Mouse (Mus musculus) intestine, embryonic 16.5 days (tissue): ENCODE measurements at regions not wholly inside any gene's neighbourhood (a gene's known extent, or its start where the extent isn't known, plus 50 kb on each side); places are given as distances from the start of the nearest gene placed in this dataset.
A peak's percentile ranks its signal among the peaks of the same experiment; 100 is the strongest.

Source experiments
- ATAC-seq: fragments of 200-750 bp; cut with Nextera tagmentation; 2 replicates; pipeline ENCODE4 v1.8.0; 2017; ENCODE audit warnings: moderate TSS enrichment, moderate library complexity
- H3K27ac ChIP-seq: fragments of 300-500 bp; sonication (generic); 2 replicates; pipeline ENCODE4 v1.5.1; 2014; ENCODE audit warnings: mild to moderate bottlenecking, low read length
- H3K27me3 ChIP-seq: fragments of 300-500 bp; sonication (generic); replicated peaks from 2 replicates; pipeline ENCODE4 v1.6.1; 2014; ENCODE audit warnings: low read length, control low read depth, mixed read lengths; ENCODE audit not compliant: control insufficient read depth, insufficient read depth
- H3K36me3 ChIP-seq: fragments of 300-500 bp; sonication (generic); 2 replicates; pipeline ENCODE4 v1.6.1; 2014; ENCODE audit warnings: low read length, control low read depth; ENCODE audit not compliant: control insufficient read depth, insufficient read depth
- H3K4me1 ChIP-seq: fragments of 300-500 bp; sonication (generic); 2 replicates; pipeline ENCODE4 v1.6.1; 2014; ENCODE audit warnings: low read length, control low read depth, mixed read lengths; ENCODE audit not compliant: control insufficient read depth, insufficient read depth
- H3K4me2 ChIP-seq: fragments of 300-500 bp; sonication (generic); 2 replicates; pipeline ENCODE4 v1.6.1; 2014; ENCODE audit warnings: low read depth, low read length, control low read depth
- H3K4me3 ChIP-seq: fragments of 300-500 bp; sonication (generic); 2 replicates; pipeline ENCODE4 v1.5.1; 2014; ENCODE audit warnings: mild to moderate bottlenecking, low read length
- H3K9ac ChIP-seq: fragments of 300-500 bp; sonication (generic); 2 replicates; pipeline ENCODE4 v1.6.1; 2014; ENCODE audit warnings: low read depth, low read length
- H3K9me3 ChIP-seq: fragments of 300-500 bp; sonication (generic); 2 replicates; pipeline ENCODE4 v1.6.1; 2016; ENCODE audit warnings: low read length, control low read depth; ENCODE audit not compliant: control insufficient read depth
- WGBS: fragments of 180-500 bp; shearing (Covaris S2); extraction: QIAGEN DNeasy Blood & Tissue Kit; methylation state at CpG from one replicate; pipeline ENCODE4 v1.1.7; 2014; 5-methylcytosine and 5-hydroxymethylcytosine counted together

DNA sequence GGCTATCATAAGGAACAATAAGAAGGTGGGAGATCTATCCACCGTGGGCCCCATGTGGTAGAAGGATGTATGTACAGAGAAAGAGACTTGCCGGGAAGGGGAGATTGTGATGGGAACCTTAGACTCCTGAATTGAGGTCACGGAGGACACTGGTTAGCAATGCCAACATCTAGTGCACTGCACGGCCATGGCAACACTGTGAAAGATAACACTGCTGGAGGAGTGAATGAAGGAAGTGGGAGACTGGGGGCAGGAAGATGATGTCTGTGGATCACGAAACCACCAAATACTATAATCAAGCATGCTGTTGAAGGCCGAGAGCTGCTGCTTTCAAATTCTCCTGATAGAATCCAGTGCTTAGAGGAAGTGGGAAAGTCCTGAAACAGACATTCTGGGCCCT, 78.7 kb upstream of the Armc2 start:
- WGBS: 82% methylated on average over 6 of the region's 6 CpGs
- ATAC-seq: no peak
- H3K9me3 ChIP-seq: no peaks in the 10 kb centered on the region

DNA sequence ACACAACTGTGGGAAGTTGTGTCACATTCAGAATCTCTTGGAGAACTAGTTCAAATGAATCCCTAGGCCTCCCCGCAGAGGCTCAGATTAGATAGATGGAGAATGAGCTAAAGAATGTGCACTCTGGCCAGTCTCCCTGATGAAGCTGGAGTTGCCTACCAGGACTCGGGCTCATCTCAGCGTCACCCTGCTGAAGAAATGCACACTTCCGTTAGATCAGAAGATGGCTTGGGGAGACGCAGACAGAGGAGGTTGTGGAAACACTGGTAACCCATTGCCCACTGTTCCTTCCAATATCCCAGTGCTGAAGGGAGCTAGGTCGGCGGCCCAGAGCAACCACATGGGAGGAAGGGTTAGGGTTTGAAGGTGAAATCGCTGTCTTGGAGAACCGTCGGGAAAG, 77.7 kb upstream of the Armc2 start:
- no peaks in the 10 kb centered on the region for H3K4me1 ChIP-seq
- no peaks in the 10 kb centered on the region for H3K9me3 ChIP-seq
- no peak for ATAC-seq
- H3K36me3 ChIP-seq: no peaks in the 10 kb centered on the region
- no peak overlapping the region for H3K9ac ChIP-seq
- no peaks in the 10 kb centered on the region for H3K27me3 ChIP-seq
- 89% methylated on average over 10 of the region's 10 CpGs for WGBS
- H3K4me3 ChIP-seq: no peak overlapping the region
- no peak overlapping the region for H3K4me2 ChIP-seq
- no peak overlapping the region for H3K27ac ChIP-seq

More for the DNA sequence above, 78.7 kb upstream of the Armc2 start:
- Histone ChIP-seq H3K4me1 (no peaks in the 10 kb centered on the region), H3K4me2 (no peak overlapping the region), H3K36me3 (no peaks in the 10 kb centered on the region), H3K27ac (no peak overlapping the region), H3K4me3 (no peak overlapping the region), H3K9ac (no peak overlapping the region), H3K27me3 (no peaks in the 10 kb centered on the region)

DNA sequence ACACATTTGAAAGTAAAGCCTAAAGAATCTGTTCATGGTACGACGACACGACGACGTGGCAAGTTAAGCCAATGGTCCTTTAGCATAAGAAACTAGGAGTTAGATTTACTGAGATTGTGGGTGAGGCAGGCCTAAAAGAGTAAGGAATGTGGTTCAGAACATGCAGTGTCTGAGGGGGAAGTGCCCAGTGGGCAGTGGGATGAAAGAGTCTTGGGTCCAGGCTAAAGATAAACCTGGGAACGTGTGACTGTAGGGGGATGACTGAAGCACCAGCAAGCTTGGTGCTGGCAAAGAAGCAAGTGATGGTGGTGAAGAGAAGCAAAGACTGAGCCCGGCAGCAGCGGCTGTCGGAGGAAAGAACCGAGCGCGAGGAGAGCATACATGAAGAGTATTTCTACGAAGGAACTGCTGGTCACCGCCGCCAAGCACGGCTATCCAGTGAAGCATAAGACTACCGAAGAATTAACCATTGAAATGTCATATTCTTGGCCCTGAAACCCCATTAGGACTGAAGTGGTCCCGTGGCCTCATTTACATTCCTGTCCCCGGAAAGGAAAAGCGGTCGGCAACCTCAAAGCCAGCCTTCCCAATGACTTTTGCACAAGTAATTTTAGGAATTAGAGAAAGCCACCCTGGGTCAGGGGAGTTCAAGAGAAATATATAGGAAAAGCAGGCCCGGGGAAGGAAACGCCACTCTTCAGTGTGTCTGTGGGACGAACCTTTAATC, 76.2 kb upstream of the Armc2 start:
- WGBS: 83% methylated on average over 24 of the region's 24 CpGs
- ATAC-seq: no peak
- H3K4me1 ChIP-seq: peaks cover 4% of the 10 kb centered on the region

DNA sequence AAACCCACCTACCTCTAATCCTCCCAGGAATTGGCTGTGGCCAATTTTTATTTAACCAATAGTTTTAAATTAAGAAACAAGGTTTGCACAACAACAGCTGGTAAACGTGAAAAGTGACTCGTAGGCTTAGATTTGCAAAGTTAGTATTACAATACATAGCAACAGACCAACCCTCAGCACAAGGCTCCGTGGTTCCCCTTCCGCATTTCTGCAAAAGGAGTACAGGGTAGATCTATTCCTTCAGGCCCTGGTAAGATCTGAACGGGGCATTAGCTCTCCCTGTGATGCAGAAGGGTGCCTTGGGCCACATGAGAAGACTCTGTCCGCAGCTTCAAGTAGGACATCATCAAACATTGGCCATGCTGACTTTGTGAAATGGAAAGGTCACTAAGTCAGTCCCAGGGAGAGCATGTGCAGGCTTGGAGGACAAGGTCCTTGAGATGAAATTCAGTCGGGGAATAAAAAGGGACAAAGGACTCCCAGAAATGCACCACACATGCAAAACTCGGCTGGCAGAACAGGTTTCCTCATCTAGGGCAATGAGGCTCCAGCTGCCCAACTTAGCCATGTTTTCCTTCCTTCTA, 75.0 kb upstream of the Armc2 start:
- Histone ChIP-seq H3K4me1 (peaks cover 14% of the 10 kb centered on the region), H3K27me3 (no peaks in the 10 kb centered on the region), H3K9ac (no peak overlapping the region), H3K4me2 (no peak overlapping the region), H3K4me3 (no peak overlapping the region), H3K36me3 (no peaks in the 10 kb centered on the region), H3K27ac (no peak overlapping the region), H3K9me3 (no peaks in the 10 kb centered on the region)
- WGBS: 78% methylated on average over 8 of the region's 8 CpGs
- ATAC-seq: no peak

More for the DNA sequence above, 76.2 kb upstream of the Armc2 start:
- Histone ChIP-seq H3K9me3 (no peaks in the 10 kb centered on the region), H3K9ac (no peak overlapping the region), H3K27me3 (no peaks in the 10 kb centered on the region), H3K27ac (no peak overlapping the region), H3K4me3 (no peak overlapping the region), H3K4me2 (no peak overlapping the region), H3K36me3 (no peaks in the 10 kb centered on the region)

DNA sequence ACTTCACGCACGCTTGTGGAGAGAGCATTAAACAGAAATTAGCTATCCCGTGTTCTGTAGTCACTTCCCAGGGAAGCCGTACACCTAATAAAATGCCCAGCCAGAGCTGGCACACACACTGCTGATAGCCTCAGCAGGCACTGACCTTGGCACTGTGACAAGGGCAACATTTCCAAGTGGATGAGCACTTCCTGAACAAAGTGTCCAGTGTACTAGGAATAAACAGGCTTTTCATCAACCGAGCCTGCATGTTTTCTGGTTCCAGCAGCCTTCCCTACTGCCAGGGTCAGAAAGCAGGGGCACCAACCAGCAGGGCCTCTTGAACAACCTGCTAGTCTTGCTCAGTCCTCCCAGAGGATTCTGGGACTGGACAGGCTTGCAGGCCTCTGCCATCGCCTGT, 74.3 kb upstream of the Armc2 start:
- 65% methylated on average over 6 of the region's 6 CpGs for WGBS

DNA sequence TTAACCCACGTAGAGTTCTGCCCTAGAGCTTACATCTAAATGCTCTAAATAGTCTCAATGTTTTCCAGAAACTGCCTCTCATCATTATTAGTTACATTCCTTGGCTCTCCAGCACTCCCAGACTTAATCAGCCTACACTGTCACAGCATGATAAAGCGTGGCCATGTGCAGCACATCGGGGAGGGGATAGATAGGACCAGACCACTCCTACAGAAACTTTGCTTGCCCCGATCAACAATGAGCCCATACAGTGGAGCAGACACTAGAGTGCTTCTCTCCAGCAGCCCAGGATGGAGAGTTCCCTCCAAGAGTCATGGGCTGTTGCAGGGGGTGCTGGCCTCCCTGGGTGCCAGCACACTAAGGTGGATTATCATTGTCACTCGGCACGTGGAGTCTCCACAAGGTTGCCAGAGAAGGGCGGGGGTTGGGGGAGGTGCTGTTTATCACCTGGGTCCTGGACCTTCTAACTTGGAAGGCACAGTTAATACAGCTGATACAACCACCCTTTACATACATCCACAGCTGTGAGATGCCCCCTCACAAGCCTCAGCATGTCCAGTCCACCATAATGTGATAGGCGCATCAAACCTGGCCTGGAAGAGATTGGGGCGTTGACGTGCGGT, 73.4 kb upstream of the Armc2 start:
- Histone ChIP-seq H3K9me3 (no peaks in the 10 kb centered on the region), H3K27me3 (no peaks in the 10 kb centered on the region), H3K4me2 (no peak overlapping the region), H3K4me1 (peaks cover 14% of the 10 kb centered on the region), H3K36me3 (no peaks in the 10 kb centered on the region), H3K27ac (no peak overlapping the region), H3K4me3 (no peak overlapping the region), H3K9ac (no peak overlapping the region)
- 69% methylated on average over 11 of the region's 11 CpGs for WGBS
- peak; percentile 37; the same call in 1 of the 2 replicates for ATAC-seq

More for the DNA sequence above, 74.3 kb upstream of the Armc2 start:
- Histone ChIP-seq H3K4me2 (no peak overlapping the region), H3K4me1 (peaks cover 14% of the 10 kb centered on the region), H3K9me3 (no peaks in the 10 kb centered on the region), H3K27ac (no peak overlapping the region), H3K36me3 (no peaks in the 10 kb centered on the region), H3K9ac (no peak overlapping the region), H3K4me3 (no peak overlapping the region), H3K27me3 (no peaks in the 10 kb centered on the region)
- ATAC-seq: no peak

DNA sequence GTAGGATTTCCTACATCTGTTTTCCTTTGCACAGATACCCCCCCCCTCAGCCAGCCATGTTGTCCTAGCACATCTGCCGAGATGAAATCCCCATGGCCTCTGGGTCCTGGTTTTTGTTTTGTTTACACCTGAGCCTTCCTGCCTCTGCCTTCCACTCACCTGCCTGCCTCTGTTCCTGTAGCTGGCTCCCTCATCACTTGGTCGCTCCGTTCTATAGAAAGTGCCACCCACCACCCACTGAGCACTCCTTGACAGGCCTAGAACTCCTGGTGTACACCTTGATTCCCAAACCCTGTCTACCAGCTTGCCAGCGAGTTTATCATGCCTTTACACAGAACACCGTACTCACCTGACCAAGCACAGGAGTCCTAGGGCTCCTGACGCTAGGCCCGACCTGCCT, 72.6 kb upstream of the Armc2 start:
- WGBS: 95% methylated on average over 7 of the region's 7 CpGs
- H3K27me3 ChIP-seq: no peaks in the 10 kb centered on the region
- no peak overlapping the region for H3K27ac ChIP-seq
- H3K9me3 ChIP-seq: no peaks in the 10 kb centered on the region
- no peak for ATAC-seq
- H3K4me1 ChIP-seq: peaks cover 14% of the 10 kb centered on the region
- no peak overlapping the region for H3K4me2 ChIP-seq
- H3K9ac ChIP-seq: no peak overlapping the region
- no peak overlapping the region for H3K4me3 ChIP-seq
- no peaks in the 10 kb centered on the region for H3K36me3 ChIP-seq

DNA sequence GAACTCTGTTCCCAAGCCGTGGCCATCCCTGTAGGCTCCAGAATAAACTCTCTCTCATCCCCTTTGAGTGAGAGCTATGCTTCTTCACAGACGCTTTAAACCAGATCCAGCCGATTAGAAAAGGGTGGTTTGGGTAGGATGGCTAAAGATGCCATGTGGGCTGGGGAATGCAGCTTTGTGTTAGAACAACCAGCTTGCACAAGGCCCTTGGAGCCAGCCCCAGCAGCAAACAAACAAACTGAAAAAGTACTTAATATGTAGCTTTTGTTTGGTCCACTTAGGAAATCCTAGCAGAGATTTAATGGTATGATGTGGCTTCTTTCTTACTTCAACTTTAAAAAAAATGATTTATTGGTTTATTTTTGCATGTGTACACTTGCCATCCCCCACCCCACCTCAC, 71.9 kb upstream of the Armc2 start:
- Histone ChIP-seq H3K4me2 (no peak overlapping the region), H3K4me3 (no peak overlapping the region), H3K27me3 (no peaks in the 10 kb centered on the region), H3K36me3 (no peaks in the 10 kb centered on the region), H3K4me1 (peaks cover 14% of the 10 kb centered on the region), H3K9me3 (no peaks in the 10 kb centered on the region), H3K27ac (no peak overlapping the region), H3K9ac (no peak overlapping the region)
- 50% methylated on average over 3 of the region's 3 CpGs for WGBS
- no peak for ATAC-seq

DNA sequence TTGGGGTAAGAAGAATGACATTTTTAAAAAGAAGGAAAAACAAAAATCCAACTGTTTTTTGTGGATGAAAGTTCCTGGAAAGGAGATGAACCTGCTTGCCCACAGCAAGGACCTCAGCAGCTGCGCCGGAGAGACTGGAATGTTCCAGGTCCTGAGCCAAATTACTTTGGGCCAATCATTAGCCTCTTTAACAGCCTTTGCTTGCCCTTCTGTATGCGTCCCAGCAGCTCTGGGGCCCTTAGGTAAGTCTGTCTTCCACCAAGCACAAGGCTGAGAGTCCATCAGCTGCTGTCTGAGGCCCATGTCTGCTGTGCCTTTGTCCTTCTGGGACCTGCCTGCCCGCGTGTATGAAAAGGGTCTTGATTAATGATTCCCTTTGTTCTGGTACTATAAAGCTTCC, 71.4 kb upstream of the Armc2 start:
- Histone ChIP-seq H3K27ac (no peak overlapping the region), H3K4me2 (no peak overlapping the region), H3K36me3 (no peaks in the 10 kb centered on the region), H3K4me3 (no peak overlapping the region), H3K9ac (no peak overlapping the region), H3K9me3 (no peaks in the 10 kb centered on the region), H3K4me1 (peaks cover 14% of the 10 kb centered on the region), H3K27me3 (no peaks in the 10 kb centered on the region)
- 39% methylated on average over 5 of the region's 5 CpGs for WGBS
- ATAC-seq: peak; percentile 37; the same call in 1 of the 2 replicates
